Mouse (Mus musculus) hindlimb bud, embryonic 11.5 days (tissue): Measurements from ENCODE around the gene Plekha7.

Experiments
- DNase-seq: peaks from one replicate; pipeline ENCODE4 v3.0.0-alpha.2; 2012; ENCODE audit warnings: low read depth, low spot score; ENCODE audit errors: extremely low spot score

Plekha7 gene

DNA sequence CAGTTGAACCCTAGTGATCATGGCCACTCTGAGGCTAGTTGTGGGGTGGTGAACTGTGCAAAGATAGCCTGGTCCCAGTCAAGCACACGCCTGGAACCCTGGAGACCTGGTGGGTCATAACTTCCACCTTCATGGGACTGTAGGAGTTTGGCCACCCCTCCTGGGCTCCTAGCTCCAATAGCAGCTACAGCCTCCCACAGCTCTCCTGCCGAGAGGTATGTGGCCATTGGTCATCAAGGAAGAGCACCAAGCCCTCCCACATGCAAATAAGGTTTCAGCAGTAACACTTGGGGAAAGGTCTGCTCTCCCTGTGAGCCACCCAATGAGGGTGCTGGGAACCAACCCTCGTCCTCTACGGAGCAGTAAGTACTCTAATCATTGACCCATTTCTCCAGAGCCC is 55.7 kb downstream of the Plekha7 start:
- no peak for DNase-seq

DNA sequence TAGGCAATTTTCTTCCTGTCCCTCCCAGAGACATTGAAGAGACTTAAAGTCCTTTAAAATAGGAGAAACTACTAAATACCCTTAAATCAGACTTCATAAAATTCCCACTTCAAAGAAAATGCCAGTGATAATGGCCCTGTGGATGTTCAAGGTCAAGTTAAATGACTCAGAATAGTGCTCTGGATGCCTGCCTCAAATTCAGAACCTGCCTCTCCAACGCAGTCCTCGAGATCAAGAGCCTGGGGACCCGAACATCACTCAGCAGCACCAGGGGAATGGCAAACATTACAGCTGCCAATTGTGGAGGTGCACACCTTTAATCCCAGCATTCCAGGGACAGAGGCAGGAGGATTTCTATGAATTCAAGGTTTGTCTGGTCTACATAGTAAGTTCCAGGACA is 56.7 kb downstream of the Plekha7 start:
- no peak for DNase-seq

DNA sequence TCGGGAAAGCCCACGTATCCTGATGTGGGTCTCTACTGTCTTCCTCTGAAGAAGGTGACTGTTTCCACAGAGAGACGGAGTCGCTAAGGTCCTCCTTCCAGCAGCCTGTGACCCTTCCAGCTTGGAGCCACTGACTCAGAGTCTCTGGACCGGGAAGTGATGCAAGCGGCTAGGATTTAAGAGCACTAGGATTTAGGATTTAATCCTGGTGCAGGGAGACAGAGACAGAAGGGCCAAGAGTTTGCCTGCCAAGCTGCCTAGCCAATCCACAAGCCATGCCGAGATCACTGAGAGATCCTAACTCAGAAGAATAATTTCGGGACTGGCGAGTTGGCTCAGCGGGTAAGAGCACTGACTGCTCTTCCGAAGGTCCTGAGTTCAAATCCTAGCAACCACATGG is 59.6 kb downstream of the Plekha7 start:
- DNase-seq: no peak

- no peak for DNase-seq
Observed at GRCm38 (mm10) chr7:116247377-116247729, 60.8 kb downstream of the Plekha7 start.

DNA sequence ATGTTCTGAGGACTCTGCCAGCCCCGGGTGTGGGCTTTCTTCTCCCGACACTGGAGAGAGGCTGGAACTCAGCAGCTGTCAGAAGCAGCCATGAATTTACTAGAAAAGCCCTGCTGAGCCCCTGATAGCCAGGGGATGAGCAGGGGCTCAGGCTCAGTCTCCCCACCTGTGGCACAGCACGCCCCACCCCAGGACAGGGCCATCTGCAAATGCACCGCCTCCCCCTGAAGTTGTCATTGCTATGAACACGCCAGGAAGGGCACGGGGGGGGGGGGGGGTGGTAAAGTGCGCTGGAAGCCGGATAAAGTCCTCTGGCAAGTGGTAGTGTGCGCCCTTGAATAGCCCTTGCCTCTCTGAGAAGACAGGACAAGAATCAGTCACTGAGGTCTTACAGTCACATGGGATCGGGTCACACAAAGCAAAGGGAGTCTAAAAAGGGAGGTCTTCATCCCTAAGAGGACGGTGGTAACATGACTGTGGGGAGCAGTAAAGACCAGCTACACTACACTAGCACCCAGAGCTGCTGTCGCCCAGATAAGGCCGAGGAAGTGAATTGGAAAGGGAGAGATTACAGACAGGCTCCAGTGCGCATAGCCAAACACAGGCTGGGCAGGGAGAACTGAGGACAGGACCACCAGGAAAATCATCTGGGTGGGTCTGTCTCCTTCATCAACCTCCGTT is 61.3 kb downstream of the Plekha7 start:
- no peak for DNase-seq

DNA sequence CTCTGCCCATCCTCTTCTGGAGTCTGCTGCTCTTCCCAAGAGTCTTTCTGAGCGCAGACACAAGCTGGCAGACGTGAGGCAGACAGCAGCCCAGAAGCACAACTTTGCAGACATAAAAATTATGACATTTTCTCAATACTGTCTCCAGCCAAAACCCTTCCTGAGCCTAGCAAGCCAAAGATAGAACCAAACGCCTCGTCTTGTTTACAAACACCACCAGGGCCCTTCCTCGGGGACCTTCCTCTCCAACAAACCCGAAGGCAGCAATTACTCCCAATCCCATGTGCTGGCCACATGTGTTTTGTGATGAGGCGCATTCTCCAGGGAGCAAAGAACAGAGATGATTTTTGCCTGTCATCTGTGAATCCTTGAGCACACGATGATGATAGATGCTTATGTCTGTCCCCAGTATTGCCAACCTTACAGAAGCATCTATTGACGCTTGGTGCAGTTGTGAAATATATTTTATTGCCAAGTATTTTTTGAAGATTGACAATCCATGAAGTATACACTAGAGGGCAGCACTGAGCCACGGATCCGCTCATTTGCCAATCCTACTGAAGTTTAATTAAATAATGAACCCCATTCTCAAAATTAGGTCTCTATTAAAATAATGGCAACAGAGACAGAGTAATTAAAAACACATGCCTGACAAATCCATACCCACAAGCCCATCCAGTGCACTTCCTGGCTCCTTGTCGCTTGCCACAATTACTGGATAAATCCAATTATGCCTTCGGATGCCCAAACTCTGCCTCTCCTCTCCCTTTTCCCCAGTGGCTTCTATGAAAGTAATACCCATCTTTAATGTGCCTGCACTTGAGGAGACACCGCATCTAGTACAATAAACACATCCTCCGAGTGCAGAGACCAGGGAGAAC is 62.1 kb downstream of the Plekha7 start:
- DNase-seq: peak; percentile 47

- no peak for DNase-seq
Observed at GRCm38 (mm10) chr7:116244302-116245165, 63.6 kb downstream of the Plekha7 start.

- no peak for DNase-seq
Observed at GRCm38 (mm10) chr7:116242810-116243209, 65.4 kb downstream of the Plekha7 start.

GRCm38 (mm10) chr7:116241601-116242000 is 66.6 kb downstream of the Plekha7 start:
- no peak for DNase-seq

GRCm38 (mm10) chr7:116240791-116241474 is 67.2 kb downstream of the Plekha7 start:
- DNase-seq: no peak

GRCm38 (mm10) chr7:116240353-116240752 is 67.8 kb downstream of the Plekha7 start:
- no peak for DNase-seq

GRCm38 (mm10) chr7:116238320-116238719 is 69.9 kb downstream of the Plekha7 start:
- no peak for DNase-seq

- DNase-seq: no peak
Observed at GRCm38 (mm10) chr7:116237157-116237981, 70.8 kb downstream of the Plekha7 start.

- DNase-seq: no peak
Observed at GRCm38 (mm10) chr7:116236608-116237007, 71.6 kb downstream of the Plekha7 start.

GRCm38 (mm10) chr7:116234287-116234806 is 73.8 kb downstream of the Plekha7 start:
- DNase-seq: no peak

DNA sequence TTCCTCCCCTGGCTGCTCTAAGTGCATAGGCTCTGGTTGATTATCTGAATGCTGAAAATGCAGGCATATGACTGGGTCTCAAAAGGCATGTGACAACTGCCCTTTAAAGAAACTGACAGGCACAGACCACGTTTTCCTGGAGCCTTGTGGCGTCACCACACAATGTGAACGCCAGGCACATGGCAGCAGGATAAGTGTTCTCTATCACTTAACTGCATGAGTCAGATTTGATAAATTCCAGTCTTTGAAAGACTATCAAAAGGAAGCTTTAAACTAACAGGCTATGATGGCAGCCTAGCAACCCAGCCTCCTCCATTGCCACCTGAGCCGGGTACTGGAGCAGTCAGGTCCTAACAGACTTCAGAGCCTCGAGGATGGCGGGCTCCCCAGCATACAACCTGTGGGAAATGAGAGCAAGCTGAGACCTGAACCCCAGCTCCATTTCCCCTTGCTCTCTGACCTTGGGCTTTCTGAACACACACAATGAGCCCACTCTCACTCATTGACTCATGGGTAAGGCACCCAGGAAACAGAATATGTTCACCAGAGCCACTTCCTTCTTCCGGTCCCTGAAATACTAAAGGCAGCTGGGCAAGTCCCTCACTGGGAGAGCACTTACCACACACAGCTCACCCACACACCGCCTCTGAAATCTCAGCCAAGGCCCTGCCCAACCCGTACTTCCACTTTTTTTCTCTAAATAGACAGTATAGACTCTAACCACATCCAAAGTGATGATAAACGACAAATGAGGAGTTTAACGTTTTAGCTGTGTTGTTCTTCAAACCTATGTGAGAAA is 77.2 kb downstream of the Plekha7 start:
- no peak for DNase-seq

- no peak for DNase-seq
Observed at GRCm38 (mm10) chr7:116226877-116227282, 81.3 kb downstream of the Plekha7 start.

DNA sequence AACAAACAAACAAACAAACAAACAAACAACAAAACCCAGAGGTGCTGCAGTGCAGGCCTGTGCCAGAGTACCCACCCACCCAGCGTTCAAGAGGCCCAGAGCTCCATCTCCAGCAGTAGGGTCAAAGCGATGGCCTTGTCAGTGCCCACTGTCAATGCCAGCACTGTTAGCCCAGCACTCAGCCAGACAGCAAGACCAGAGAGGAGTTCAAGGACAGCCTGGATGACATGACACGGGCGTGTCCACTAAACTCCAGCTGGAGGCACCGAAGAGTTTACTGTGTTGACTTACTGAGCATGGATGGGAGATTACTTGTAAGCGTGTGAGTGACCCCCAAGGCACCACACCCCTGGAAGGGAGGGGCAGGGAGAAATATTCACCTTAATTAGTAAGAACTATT is 81.9 kb downstream of the Plekha7 start:
- DNase-seq: no peak

DNA sequence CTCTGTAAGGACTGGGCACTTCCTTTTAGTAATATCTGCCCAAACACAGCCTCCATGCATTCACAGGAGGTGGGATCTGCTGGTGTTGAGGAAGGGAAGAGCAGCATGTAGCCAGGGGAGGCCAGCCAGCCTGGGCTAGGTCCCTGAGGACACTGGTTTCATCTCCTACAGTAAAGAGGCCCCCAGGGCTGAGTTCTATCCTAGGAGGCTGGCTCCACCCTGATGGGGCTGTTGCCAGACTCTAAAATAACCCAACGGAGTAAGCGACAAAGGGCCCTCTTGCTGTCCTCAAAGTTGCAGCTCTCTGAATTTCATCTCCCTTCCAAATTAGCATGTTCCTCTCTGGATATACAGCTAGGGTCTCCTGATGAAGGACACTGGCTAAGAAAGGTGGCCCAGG is 83.6 kb downstream of the Plekha7 start:
- DNase-seq: no peak
